Mouse (Mus musculus) urinary bladder, postnatal 4 days (tissue): Measurements from ENCODE around the gene Ppa2.

Experiments
- DNase-seq, 2 experiments: peaks; one replicate each; pipeline ENCODE4 v3.0.0; 2021 to 2022; ENCODE audit warnings: low spot score in 2 of 2

The Ppa2 gene

GRCm38 (mm10) chr3:133331184-133331866 is 21.4 kb downstream of the Ppa2 start:
- DNase-seq, result no peak

DNA sequence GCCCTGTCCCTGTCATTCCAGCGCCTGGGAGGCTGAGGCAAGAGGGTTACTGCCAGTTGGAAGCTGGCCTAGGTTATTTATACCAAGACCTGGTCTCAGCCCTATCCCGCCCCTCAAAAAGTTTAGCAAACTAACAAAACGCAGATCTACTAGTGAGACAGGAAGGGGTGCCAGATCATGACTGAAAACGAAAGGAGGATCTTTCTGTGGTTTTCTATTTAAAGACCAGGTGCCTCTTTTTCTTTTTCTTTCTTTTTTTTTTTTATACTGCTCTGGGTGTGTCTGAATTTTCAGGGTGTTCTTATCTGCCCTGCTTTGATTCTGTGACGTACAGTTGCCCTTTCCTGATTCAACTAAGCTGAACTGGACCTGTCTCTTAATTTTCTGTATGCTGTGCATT is 22.4 kb downstream of the Ppa2 start:
- no peak for DNase-seq

DNA sequence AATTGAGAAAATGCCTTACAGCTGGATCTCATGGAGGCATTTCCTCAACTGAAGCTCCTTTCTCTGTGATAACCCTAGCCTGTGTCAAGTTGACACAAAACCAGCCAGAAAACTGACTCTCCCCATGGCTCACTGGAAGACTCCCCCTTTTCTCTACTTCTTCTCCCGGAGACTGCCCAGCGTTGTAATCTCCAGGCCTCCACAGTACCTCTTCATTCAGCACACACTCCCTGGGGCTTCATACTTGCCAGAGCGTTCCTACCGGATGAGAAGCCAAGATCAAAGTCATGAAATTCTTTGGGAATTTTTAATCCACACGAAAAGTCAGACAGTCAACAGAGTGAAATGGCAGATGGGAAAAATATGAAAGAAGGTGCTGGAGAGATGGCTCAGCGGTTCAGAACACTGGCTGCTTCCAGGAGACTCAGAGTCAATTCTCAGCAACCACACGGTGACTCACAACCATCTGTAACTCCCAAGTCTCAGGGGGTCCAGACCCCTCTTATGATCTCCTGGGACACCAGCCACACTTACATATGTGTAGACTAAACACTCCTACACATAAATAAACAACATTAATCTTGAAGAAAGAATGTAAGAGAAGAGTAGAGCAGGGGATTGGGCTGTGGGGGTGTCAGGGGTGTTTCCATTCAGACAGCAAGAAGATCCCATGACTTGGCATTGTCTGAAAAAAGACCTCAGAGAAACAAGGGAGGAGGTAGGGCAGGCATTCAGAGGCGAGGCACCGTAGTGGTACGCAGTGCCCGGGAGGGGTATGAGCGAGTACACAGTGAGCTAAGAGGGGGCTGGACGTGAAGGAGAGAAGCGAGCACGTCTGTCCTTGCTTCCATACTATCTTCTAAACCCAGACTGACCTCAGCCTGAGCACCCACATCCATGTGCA is 23.6 kb downstream of the Ppa2 start:
- DNase-seq, result no peak

DNA sequence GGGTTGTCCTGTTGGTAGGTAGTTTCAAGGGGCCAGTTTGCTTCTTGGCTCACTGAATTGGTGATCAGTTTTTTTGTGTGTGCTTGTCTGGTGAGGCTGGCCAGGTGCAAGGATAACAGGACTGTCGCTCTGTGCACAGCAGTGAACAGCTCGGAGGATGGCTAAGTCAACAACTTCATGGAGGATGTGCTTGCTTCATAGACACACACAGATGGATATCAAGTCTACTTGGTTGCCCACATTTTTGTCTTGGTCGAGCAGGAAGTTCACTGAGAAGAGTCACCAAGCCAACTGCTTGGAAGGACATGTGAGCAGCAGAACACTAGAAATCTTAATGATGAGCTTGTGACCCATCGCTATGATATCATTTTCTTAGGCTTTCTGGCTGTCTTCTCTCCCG is 24.8 kb downstream of the Ppa2 start:
- DNase-seq, result no peak

DNA sequence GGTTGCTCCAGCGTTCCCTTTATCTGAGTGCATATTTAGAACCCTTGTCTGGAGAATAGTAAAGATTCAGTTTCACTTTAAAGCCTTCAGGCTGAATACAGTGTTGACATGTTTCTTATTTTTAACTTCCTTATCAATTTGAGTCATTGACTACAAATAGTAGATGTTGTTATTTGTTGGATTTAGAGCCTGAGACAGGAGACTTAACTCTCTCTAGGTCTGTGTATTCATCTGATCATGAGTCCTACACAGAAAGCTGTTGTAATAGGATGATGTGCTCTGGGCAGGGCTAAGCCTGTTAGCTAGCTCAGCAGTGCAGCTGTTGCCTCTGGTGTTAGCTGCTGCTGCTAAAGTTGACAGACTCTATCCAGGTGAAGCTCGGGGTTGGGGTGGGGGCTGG is 25.3 kb downstream of the Ppa2 start:
- no peak for DNase-seq

GRCm38 (mm10) chr3:133336400-133336799 is 26.5 kb downstream of the Ppa2 start:
- no peak for DNase-seq

DNA sequence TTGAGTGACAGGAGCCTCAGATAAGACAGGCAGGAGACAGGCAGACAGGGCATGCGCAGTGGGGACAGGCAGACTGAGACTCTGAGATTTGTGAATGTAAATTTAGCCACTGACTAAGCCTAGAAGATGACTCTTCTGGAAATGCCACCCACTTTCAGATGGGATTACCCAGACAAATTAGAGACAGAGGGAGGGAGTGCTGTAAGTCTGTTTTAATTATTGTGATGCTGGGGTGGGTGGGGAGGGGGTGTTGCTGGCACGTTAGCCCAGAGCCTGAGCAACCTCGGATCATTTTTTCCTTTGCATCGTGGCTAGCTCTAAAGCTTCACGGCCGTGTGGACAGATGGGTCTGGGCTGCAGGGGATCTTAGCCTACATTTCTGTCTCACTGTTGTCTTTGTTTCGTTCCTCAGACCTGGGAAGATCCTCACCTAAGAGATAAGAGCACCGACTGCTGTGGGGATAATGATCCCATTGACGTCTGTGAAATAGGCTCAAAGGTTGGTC is 29.0 kb downstream of the Ppa2 start:
- DNase-seq, result no peak

DNA sequence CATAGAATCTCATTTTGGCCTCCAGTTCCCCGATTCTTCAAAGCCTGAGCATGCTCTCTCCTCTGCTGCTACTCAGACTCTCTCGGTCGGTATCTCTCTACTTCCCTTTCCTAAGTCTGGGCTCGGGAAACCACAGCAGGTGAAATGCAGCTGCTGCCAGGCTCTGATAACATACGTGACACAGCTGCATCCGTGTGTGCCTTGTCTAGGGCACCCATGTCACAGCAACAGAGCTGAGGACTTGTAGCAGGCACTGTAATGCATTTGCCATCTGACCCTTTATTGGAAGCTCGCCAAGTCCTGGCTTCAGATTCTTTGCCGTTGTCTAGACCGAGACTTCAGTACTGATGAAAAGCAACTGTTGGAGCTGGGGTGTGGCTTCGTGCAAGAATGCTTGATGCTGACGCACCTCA is 29.5 kb downstream of the Ppa2 start:
- peak in 1 of 2 experiments; percentile 30 for DNase-seq

- DNase-seq, result no peak
Measured at GRCm38 (mm10) chr3:133341106-133341505, 31.2 kb downstream of the Ppa2 start.

DNA sequence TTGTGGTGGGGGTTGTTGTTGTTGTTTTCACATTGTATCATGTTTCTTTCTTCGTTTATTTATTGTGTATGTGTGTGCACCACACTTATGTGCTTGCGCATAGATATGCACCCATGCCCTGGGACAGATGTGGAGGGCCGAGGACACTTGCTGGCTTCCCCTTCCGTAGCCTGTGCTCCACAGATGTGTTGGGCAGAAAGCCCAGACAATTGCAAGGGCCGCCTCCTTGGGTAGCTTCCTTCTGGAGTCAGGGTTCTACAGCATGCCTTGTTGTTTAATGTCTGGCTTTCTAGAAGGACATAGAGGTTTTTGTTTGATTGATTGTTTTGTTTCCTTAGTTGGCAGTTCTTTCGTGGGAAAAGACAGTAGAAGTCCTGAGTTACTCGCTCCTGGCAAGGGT is 37.6 kb downstream of the Ppa2 start:
- DNase-seq, result no peak

DNA sequence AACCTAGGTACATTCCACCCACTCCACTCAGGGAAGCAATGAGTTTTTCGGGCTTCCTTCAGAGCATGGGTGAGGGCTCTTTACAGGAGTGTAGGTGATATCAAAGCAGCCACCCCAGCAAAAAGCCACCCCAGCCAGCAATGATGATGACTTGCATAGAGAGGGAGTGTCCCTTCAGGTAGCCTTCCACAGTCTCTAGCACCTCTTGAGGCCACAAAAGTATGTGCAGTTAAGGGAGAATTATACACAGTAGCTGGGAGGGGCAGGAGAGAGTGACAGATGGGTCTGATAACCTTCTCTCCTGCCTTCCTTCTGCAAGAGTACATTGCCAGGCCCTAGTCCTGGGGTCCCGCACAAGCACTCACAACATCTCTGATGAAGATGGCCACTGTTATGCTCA is 38.9 kb downstream of the Ppa2 start:
- no peak for DNase-seq

GRCm38 (mm10) chr3:133357426-133357974 is 47.6 kb downstream of the Ppa2 start:
- DNase-seq, result no peak

DNA sequence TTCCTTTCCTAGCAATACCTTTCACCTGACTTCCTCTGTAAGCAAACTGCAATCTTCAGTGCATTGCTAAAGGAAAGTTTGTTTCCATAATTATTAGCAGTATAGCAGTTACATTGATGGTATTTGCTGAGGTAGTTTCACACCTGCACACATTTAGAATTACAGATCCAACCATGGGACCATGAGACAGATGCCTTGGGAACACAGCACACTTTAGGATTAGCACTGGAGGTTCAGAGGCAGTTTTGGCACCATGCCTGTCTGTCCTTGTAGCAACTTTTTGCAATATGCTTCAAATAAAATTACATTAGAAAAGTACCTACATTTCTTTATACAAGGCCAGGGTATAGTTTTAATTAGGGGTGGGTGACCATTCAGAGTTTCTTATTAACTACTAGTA is 48.1 kb downstream of the Ppa2 start:
- DNase-seq, result no peak

GRCm38 (mm10) chr3:133361406-133361805 is 51.5 kb downstream of the Ppa2 start:
- DNase-seq, result no peak

- DNase-seq, result no peak
Measured at GRCm38 (mm10) chr3:133364138-133364537, 54.2 kb downstream of the Ppa2 start.

- no peak for DNase-seq
Measured at GRCm38 (mm10) chr3:133366096-133366495, 56.2 kb downstream of the Ppa2 start.

DNA sequence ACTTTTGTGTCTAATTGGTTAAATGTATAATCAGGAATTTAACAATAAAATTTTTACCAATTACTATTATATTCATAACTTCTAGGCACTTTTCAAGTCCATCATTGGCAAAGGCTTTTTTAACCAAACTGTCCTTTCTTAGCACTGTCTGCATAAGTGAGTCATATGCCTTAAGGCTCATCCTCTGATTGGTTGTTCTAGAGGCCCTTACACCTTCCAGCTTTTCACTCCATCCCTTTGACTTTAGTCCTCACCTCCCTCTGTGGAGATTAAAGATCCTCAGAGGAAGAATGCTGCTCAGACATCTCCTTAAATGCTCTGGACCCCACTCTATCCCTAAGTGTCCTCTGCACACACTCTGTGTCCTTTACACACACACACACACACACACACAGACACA is 68.3 kb downstream of the Ppa2 start:
- no peak for DNase-seq

- DNase-seq, result no peak
Measured at GRCm38 (mm10) chr3:133379997-133380396, 70.1 kb downstream of the Ppa2 start.

DNA sequence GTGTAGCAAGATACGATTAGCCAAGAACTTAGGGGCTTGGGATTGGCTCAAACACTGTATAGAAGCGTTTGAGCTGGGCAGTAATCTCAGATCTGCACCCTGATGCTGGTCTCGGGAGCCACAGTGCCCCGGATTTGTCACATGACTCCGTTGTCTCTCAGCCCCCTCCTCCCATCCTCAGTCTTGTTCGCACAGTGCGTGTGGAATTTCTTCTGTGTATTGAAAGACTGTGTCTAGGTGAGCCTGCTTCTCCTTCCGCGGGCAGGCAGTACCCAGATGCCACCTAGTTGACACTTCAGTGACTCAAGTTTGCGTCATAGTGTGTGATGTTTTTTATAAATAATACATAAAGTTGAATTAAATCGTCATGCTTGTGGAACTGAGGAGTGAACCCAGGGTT is 71.6 kb downstream of the Ppa2 start:
- DNase-seq, result no peak

DNA sequence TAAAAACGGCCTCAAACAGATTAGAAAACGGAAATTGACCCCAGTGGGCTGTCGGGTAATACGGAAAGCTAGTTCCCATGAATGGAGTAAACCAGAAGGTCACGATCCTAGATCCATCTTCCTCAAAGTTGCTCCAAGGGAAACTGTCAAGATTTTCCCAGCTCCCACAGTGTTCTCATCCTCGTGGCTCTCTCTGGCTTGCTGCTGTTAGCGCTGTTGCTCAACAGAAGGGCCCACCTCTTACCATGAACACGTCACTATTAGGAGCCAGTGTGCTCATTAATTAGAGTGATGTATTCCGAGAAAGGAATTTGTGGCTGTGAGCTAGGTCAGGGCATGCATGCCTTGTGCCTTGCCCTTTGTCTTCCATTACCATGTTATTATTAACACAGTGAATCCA is 72.2 kb downstream of the Ppa2 start:
- DNase-seq, result no peak

- DNase-seq, result no peak
Measured at GRCm38 (mm10) chr3:133384164-133384708, 74.3 kb downstream of the Ppa2 start.

GRCm38 (mm10) chr3:133387283-133387682 is 77.4 kb downstream of the Ppa2 start:
- DNase-seq, result no peak
